Mouse (Mus musculus) thymus, postnatal 36 days (tissue): ENCODE results near the gene 4931428F04Rik.
"Not testable (repeated sequence)": the region's sequence is repeated elsewhere in the genome, so short reads cannot be mapped to it uniquely, and the experiment has no call there.

Experiments
- DNase-seq, 2 experiments: peaks; one replicate each; pipeline ENCODE4 v3.0.0; 2022; ENCODE audit warnings: mixed read lengths in 2 of 2

4931428F04Rik gene

DNA sequence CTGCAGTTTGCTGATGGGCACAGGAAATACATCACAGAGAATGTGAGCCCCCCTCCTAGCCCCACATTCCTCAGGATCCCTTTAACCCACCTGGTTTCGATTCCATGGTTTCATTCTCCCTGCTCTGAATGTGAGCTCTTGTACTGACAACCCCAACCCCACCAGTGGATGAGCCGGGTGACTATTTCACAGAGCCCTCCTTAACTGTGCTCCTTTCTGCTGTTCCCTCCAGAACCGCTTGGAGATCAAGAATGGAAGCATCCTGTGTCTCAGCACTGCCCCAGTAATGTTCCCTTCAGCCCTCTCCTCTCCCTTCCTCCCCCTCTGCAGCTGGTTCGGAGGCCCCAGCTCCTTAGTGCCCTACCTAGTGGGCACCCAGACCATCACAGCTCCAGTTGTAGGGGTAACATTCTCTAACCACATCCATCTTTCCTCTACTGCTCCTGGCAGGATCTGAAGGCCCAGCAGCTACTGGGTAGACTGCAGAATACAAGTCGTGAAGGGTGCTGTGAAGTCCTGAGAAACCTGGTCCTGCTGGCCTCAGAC is 16.6 kb upstream of the 4931428F04Rik start:
- no peak for DNase-seq

DNA sequence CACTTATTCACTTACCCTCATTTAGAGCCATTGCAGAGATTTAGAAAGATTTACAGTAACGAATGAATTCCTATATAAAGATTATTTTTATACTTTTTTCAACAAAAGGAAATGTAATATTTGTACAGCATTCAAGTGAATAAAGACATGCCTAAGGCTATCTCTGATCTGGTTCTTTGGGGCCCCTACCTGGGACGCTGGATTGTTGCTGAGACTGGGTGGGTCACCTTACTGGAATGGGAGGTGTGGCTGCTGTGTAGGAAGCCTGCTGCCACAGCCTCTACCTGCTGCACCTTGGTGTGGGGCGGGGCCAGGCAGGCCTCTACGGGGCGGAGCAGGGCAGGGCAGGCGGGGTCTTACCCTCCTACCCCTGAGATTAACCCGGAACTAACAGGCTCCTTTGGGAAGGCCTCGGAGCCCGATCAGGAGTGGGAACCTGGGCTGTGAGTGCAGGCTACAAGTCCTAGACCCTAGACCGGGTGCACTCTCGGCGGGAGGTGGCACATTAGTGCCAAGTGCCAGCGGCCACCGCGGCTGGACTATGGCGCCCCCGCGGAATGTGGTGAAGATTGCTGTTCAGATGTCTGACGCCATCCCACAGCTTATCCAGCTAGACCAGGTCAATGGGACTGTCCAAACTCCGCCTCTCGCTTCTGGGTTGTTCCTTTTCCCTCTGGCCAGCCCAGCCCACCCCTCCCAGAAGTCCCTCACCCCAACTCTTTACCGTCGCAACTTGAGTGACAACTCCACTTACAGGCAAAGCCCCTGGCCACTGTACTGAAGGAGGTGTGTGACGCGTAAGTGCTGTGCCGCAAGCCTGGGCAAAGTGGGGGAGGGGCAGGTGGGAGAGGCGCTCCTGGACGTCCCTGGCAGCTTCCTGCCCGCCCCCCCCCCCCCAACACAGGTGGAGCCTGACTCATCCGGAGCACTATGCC is 15.8 kb upstream of the 4931428F04Rik start, which contains the start of gene Elmo3:
TSS of gene Elmo3 (plus strand) at position 391 of the 935 bp plus-strand sequence.
- peak; percentile 57 to 76 for DNase-seq

DNA sequence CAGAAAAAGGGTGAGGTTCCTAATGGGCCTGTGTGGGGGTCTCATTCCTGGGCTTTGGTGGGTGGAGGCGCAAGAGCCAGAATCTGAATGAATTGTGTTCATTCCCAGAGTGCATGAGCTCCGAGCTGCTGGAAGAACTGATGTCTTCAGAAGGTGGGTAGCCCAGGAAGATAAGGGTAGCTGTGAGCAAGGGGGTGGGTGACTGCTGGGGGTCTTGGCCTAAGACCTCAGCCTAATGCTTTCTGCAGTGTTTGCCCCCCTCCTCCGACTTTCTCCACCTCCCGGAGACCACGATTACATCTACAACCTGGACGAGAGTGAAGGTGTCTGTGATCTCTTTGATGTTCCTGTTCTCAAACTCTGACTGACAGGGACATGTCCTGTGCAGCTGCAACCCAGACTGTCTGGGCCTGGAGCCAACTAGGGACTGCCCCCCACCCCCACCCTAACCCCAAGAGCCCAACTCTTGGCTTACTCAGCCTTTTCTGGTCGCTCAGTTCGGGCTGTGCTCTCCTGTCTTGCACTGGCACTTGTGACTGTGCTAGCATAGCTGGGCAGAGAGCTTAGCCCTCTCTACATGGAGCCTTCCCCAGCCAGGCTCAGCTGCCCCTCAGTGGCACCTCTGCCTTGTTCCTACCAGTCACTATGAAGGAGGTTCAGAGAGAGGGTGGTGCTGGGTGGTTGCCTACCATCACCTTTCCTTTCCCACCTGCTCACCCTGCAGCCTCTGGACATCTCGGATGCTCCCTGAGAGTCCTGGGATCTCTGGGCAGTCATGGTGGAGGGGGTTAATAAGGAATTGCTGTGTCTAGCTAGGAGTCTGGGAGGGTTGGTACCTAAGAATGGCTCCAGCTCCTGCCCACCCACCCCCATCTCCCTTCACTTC is 14.9 kb upstream of the 4931428F04Rik start:
- peak in 1 of 2 experiments; percentile 37 for DNase-seq

DNA sequence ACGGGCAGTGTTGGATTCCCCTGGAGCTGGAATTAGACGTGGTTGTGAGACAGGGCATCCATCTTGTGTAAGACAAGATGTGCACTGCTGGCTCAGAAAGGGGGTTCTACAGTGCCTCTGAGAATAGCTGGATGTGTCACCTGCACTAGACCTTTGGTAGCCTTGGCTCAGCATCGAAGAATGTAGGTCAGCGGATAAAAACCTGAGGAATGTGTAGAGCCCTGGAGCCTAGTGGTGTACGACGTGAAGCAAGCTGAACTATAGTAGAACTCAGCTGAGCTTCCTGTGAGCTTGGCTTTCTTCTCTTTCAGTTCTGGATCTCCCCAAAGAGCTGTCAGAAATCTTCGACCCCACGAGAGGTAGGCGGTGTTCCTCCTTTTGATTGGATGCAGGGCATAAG is 14.2 kb upstream of the 4931428F04Rik start:
- DNase-seq, result no peak

DNA sequence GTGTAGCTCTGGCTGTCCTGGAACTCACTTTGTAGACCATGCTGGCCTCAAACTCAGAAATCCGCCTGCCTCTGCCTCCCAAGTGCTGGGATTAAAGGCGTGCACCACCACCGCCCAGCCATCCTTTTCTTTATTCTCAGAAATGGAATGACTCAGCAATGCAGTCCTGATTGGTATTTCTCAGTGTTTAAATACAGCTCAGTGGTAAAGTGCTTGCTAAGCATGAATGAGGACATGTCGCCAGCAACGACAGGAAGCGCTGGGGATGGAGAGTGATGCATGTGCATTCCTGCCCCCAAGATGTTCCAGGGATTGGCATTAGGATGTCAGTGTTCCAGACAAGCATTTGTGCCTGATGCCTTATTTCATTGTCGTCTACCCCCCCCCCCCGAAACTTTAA is 13.7 kb upstream of the 4931428F04Rik start:
- DNase-seq, result no peak

DNA sequence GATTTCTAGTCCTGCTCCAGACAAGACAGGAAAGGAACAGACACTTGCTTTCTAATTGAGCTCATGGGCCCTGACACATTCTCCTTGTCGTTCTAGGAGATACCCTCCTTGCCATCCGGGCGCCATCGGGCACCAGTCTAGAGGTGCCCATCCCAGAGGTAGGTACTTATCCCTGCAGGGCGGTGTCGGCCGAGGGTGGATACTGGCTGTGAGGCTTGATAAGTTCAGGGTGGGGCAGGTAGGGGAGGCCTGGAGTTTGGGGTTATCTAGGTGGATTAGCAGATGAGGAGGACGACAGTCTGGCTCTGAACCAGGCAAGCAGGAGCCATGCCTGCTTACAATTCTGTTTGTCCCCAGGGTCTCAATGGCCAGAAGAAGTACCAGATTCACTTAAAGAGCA is 10.3 kb upstream of the 4931428F04Rik start:
- peak in 1 of 2 experiments; percentile 18 for DNase-seq

DNA sequence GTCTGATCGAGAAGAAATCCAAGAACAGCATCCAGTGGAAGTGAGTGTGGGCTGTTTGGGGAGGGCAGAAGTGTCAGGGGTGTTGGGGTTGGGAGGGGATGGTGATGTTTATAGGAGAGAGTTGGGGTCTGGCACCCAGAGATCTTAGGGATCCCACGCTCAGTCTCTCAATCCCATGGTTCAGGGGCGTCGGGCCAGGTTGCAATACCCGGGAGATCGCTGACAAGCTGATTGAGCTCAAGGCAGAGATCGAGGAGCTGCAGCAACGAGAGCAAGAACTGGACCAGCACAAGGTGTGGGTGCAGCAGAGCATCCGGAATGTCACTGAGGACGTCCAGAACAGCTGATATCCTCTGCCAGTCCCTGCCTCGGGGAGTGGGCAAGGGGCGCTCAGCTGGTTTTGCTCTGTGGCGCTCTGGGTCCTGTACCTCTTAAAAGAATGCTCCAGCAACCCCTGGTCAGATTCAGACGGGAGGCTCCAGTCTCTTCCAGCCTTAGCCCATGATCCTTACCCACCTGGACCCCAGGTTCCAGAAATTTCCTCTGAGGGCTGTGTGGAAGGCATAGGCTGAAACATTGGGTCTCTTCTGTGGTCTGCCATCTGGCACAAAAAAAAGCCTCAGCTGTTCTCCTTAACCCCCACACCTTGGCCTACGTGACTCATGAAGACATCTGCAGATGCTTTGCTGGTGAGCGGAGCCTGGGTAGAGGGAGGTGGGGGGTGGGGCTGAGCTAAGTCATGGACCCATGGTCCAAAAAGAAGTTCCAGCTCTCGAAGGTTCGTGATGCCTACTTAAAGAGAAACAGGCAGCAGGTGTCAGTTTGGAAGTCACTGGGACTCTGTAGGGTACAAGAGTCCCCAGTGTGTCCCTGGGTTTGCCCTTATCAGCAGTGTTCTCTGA is 8.9 kb upstream of the 4931428F04Rik start:
- peak; percentile 51 to 69 for DNase-seq

DNA sequence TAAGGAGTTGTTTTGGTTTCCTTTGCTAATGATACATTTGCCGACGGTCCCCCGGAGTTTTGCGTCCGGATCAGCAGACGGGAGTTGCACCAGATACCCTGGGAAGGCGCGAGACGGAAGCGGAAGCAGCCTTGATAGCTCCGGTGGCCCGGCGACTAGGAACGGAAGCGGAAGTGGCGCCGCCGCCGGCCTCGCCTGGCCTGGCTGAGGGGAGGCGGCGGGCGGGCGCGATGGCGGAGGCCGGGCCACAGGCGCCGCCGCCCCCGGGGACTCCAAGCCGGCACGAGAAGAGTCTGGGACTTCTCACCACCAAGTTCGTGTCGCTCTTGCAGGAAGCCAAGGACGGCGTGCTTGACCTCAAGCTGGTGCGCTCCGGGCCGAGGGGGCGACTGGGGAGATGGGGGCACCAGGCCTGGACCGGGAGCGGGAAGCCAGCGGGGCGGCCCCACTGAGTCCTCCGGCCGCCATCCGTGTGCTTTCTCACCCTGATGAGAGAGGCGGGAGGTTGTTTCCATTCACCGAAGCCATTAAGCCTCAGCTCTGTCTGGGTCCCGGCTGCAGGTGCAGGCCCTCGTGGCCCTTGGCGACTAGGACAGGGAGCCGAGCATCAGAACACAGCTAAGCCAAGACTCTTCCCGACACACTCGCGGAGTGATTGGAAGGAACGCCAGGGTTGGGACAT is 8.0 kb upstream of the 4931428F04Rik start, which contains the start of gene E2f4:
TSS of gene E2f4 (plus strand) at position 153 of the 682 bp plus-strand sequence.
- peak; percentile 88 to 90 for DNase-seq

DNA sequence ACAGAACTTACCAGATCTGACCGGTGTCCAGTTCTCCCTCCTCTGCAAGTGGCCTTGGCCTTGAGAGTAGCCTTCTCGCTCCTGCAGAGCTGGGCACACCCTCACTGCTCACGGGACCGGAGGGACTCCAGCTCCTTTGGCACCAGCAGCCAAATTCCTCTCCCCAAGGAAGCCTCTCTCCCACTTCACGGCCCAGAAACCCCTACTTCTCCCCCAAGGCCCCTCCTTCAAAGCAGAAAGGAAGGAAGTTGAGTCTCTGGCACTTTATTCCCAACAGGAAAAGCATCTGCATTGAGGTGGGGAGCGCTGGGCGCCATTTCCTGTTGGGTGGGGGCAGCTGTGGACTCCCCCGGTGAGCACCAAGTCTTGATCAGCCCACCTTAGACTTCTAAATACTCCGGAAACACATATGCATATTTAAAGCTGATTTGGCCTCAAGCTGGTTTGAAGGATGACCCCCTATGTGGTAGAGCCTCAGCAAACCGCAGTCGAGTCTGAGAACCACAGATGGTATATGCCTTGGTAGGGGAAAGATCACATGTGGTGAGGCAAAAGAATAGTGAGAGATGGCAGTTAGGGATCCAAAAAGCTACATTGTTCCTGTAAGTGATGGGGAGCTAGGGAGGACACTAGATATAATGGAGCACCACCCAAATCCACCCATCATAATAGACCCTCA is 6.4 kb upstream of the 4931428F04Rik start, which contains the start of gene Exoc3l:
TSS of gene Exoc3l (minus strand) at position 207 of the 679 bp plus-strand sequence.
- DNase-seq, result peak in 1 of 2 experiments; percentile 35

DNA sequence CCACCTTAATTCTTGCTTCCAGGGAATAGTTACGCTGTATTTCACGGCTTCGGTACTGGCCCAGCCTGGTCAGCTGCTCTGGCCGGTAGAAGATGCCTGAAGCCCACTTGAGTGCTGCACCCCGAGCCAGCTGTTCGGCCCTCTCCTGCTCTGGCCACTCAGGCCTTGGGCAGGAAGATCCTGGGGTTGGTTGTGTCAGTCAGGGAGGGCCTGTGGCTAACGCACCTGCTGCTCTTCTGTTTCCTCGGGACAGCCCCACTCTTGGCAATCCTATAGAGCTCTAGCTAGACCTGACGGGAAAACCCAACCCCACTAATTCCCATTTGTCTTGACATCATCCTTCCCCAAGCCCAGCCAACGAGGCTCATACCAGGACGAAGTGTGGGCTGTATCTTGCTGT is 5.6 kb upstream of the 4931428F04Rik start:
- peak in 1 of 2 experiments; percentile 8 for DNase-seq

DNA sequence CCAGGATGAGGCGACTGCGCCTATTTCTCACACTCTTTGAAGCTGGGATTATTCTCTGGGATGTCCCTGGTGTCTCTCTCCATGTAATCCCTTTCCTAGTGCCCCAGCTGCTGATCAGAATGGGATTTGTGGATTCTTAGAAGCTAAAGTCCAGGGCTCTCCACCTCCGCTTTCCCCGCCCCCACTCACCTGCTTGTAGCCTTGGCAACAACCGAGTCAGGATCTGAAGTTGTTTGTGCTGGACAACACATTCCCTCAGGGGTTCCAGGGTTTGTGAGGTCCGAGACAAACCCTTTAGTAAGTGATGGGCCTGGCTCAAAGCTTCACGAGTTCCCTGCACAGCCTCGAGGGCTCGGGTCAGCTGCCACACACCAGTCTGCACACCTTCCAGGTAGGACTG is 5.1 kb upstream of the 4931428F04Rik start:
- no peak for DNase-seq

DNA sequence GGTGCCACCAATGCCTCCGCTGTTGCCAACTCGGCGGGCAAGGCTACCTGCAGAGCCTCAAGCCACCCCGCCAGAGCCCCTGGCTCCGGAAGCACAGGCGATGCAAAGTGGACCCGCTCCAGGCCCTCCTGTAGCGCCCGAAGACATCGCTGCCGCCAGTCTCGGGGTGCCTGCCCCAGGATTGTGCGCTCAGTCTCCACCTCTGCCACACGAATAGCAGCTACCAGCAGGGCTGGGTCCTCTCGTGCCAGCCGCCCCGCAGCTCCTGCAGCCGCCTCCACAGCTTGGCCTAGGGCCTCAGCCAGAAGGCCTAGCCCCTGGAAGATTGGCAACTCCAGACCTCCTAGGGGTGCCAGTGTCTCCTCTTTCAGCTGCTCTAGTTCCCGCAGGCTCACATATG is 3.7 kb upstream of the 4931428F04Rik start:
- peak in 1 of 2 experiments; percentile 10 for DNase-seq

DNA sequence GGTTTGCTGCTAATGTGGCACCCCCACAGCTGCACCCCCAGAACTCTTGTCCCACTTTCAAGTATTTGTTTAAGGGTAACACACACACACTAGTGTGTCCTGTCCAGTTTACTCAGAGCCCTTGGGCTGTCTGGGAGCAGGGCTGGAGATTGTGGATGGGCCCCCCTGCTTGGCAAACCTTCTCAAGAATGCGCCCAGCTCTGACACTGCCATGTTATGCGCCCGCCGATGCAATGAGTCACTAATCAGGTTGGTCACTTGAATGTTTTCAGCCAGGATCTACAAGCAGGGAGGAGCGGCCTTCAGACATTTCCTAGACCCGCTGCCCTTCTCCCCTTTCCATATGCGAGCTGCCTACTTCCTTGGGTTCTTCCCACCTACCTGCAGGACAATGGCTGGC is 2.8 kb upstream of the 4931428F04Rik start:
- no peak for DNase-seq

DNA sequence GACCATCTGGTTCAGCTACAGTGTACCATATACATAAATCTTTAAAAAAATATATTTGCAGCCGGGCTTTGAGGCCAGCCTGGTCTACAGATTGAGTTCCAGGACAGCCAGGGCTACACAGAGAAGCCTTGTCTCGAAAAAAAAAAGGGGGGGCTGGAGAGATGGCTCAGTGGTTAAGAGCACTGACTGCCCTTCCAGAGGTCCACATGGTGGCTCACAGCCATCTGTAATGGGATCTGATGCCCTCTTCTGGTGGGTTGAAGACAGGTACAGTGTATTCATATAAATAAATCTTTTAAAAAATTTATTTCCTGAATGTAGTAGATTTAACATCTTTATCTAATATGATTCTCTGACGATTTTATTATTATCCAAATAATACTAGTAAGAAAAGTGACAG is 2.1 kb upstream of the 4931428F04Rik start:
- not testable (repeated sequence) for DNase-seq

DNA sequence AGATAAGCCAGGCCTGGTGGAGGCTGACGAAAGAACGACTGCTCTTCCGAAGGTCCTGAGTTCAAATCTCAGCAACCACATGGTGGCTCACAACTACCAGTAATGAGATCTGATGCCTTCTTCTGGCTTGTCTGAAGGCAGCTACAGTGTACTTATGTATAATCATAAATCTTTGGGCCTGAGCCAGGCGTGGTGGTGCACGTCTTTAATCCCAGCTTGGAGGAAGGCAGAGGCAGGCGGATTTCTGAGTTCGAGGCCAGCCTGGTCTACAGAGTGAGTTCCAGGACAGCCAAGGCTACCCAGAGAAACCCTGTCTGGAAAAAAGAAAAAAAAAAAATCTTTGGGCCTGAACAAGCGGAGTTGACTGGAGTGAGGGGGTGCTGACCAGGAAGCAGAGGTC is 1.7 kb upstream of the 4931428F04Rik start:
- not testable (repeated sequence) for DNase-seq

DNA sequence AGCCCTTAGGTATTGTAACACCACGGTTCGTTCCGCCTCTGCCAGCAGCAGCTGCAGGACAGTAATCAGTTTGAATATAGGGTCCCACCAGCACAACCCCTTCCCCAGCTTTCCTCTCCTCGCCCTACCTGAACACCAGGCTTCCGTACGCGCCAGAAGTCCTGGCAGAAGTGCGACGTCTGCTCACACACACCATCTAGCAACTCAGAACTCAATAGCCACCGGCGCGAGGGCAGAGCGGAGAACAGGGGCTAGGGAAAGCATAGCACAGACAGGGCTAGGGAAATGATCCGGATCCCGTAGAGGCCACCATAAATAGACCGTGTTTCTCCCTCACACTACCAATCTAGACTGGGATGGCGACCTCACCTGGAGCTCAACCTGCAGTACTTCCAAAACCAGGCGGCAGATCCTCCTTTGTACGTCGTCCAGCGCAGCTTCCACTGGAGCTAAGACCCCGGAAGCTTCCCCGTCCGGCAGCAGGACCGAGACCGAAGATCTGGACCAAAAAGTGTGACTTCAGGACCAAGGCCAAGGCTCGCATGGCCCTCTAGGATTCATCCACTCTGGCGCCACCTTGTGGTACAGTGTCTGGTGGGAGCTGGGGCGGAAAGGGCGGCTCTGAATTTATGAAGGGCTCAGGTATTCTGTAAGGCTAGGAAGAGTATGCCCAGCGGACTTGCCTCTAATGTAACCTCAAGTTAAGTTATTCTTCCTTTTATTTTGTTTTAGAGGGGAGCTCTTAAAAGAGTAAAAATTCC is 1.1 kb upstream of the 4931428F04Rik start:
- DNase-seq, result peak; percentile 83 to 88

DNA sequence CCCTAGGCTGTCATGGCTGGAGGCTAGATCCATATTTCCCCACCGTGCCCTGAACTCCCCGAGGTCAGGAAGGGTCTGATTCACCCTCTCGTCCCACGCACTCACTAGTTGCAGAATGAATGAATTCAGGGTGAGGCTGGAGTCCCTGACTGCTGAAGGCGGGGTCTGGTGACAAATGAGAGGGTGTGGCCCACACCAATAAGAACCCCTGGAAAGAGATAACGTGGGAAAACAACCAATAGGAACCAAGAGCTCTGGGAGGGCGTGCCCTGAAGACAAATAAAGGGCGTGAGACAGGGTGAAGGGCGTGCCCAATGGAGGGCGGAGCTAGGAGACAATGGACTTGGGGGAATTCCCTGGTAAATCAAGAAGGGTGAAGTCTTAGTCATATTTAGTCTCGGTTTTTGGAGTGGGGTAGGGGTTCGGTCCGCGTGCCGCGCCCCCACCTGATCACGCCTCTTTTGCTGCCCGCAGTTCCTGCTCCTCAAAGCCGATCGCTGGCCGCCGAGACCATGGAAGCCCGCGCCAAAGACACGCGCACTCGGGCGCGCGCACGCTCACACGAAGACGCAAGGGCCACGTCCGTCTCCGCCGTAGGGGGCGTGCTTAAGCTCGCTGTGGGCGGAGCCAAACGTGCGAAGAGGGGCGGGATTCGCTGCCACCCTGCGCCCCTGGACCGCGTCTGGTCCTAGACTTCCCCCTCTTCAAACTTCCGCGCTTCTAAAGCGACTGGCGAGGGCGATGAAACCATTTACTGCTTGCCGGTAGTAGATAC is 519 bp downstream of the 4931428F04Rik start:
- DNase-seq, result peak; percentile 96 to 97

DNA sequence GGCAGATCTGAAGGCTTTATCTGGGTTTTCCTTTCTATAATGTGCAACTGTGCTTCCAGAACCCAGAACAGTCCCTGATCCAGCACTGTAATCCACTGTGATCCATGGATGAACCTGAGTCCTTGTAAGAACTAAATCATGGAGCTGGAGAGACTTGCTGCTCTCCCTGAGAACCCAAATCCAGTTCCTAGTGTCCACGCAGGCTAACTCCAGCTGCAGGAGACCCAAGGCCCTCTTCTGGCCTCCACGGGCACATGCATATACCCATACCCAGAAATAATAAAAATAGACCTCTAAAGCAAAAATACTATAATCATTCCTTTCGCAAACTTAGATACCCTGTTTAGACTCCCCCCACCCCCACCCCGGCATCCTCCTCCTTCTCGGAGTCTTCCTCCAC is 1.4 kb downstream of the 4931428F04Rik start:
- no peak for DNase-seq

DNA sequence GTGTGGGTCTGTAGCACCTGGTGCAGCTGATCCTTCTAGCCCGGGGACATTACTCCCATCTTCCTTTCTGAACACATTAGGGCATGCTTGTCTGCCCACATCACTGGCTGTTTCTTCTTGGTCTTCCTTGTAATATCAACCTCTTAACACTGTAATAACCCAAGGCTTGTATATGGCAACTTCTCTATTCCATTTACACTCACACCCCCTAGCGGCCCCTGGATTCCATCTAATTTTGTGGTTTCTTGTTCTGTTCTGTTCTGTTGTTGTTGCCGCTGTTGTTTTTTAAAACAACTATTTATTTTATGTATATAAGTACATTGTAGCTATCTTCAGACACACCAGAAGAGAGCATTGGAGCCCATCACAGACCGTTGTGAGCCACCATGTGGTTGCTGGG is 2.8 kb downstream of the 4931428F04Rik start:
- DNase-seq, result no peak
